Mouse (Mus musculus) megakaryocyte, adult 5-6 weeks (primary cell): ENCODE results near the gene Mog. TPM values are rescaled to one million over a fixed set of nuclear protein-coding genes. Genes with fewer than 3 reads are reported as not detected.

Experiments used
- ATAC-seq: 2 replicates; pipeline ENCODE4 v1.8.0; 2016; ENCODE audit warnings: mild to moderate bottlenecking, inconsistent platforms; ENCODE audit not compliant: poor library complexity, severe bottlenecking
- total RNA-seq, 2 experiments: library from RNA; stranded (forward) in 1 of 2; stranded (reverse) in 1 of 2; fragments of 153-499, 151-499 nt in 1 of 2; fragments of 221-1000, 200-1000 nt in 1 of 2; gene quantifications; 2 replicates each; pipeline versions ENCODE4 v1.2.3 to v1.2.4; 2015 to 2017

Gene Mog
- total RNA-seq (2015) (not detected in 2 replicates), total RNA-seq (2017) (not detected in 2 replicates)

GRCm38 (mm10) chr17:37022628-37023576, at the start of gene Mog:
Gene Mog, minus strand, starts transcription at chr17:37023398.
- peak; percentile 59 for ATAC-seq

- ATAC-seq: no peak
Observed at GRCm38 (mm10) chr17:37072730-37073276, 49.6 kb upstream of the Mog start.

- ATAC-seq: no peak
Observed at GRCm38 (mm10) chr17:37072080-37072729, 49.0 kb upstream of the Mog start.

- no peak for ATAC-seq
Observed at GRCm38 (mm10) chr17:37070121-37070520, 46.9 kb upstream of the Mog start.

- no peak for ATAC-seq
Observed at GRCm38 (mm10) chr17:37067861-37068260, 44.7 kb upstream of the Mog start.

GRCm38 (mm10) chr17:37065993-37066392, 42.8 kb upstream of the Mog start:
- ATAC-seq: no peak

- ATAC-seq: no peak
Observed at GRCm38 (mm10) chr17:37063686-37064495, 40.7 kb upstream of the Mog start.

GRCm38 (mm10) chr17:37063063-37063462, 39.9 kb upstream of the Mog start:
- no peak for ATAC-seq

- ATAC-seq: no peak
Observed at GRCm38 (mm10) chr17:37062101-37062641, 39.0 kb upstream of the Mog start.

- ATAC-seq: no peak
Observed at GRCm38 (mm10) chr17:37061435-37061834, 38.2 kb upstream of the Mog start.

- ATAC-seq: no peak
Observed at GRCm38 (mm10) chr17:37056957-37057356, 33.8 kb upstream of the Mog start.

GRCm38 (mm10) chr17:37051745-37052144, 28.5 kb upstream of the Mog start:
- ATAC-seq: peak; percentile 46

- ATAC-seq: no peak
Observed at GRCm38 (mm10) chr17:37050876-37051275, 27.7 kb upstream of the Mog start.

GRCm38 (mm10) chr17:37050399-37050798, 27.2 kb upstream of the Mog start:
- peak; percentile 36 for ATAC-seq

GRCm38 (mm10) chr17:37049570-37050310, 26.5 kb upstream of the Mog start:
- 0 out of 2 replicates have a peak, but pooled peaks have one; percentile 23 for ATAC-seq

- no peak for ATAC-seq
Observed at GRCm38 (mm10) chr17:37048383-37048782, 25.2 kb upstream of the Mog start.

- ATAC-seq: no peak
Observed at GRCm38 (mm10) chr17:37047981-37048380, 24.8 kb upstream of the Mog start.

- ATAC-seq: no peak
Observed at GRCm38 (mm10) chr17:37047332-37047976, 24.3 kb upstream of the Mog start.
